Mouse (Mus musculus): Measurements from ENCODE around the gene Dot1l. TPM values are rescaled to one million over a fixed set of nuclear protein-coding genes. Genes with fewer than 3 reads are reported as not detected.

Dot1l gene
- polyA plus RNA-seq, 1 experiment: 20.6 TPM

DNA sequence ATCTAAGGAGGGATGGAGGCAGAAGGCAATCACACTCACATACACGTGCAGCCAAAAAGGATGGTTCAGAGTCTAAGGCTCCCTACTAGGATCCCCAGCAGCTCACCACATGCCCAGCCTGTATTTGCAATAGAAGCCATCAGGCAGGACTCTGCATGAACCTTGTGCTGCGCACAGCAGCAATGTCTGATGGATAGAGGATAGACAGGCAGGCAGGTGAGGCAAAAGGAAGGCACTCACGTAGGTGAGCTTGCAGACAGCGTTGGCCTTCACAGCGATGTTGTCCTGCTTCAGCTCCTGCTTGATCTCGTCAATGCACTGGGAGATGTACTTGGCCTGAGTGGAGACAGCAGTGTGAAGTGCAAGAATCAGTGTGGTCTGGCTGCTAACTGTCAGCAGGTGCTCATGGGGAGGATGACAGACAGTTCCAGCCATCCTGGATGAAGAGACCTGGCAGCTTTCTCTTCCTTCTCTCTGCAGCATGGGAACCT lies 22.4 kb upstream of the Dot1l start:
- Histone ChIP-seq H3K79me2 (ENCODE audit: control insufficient read depth, insufficient read depth) (peaks cover 59% of the 10 kb centered on the region), H3K36me3 (ENCODE audit: control insufficient read depth, insufficient read depth) (peaks cover 39% of the 10 kb centered on the region), H3K27me3 (ENCODE audit: control insufficient read depth, insufficient read depth, insufficient read length) (no peaks in the 10 kb centered on the region), H3ac (ENCODE audit: control insufficient read depth, insufficient read length) (no peak overlapping the region), H3K4me3 (no peak overlapping the region), H3K4me2 (ENCODE audit: low read depth) (no peak overlapping the region)
- TF ChIP-seq MYOD1 (IDR thresholded peaks at IDR 0.05; ENCODE audit: control insufficient read depth in 1 of 3, insufficient read length in 2 of 3, low read depth in 2 of 3): no peak

GRCm38 (mm10) chr10:80736731-80737130 lies 18.3 kb upstream of the Dot1l start:
- Histone ChIP-seq H3K36me3 (ENCODE audit: control insufficient read depth, insufficient read depth) (peaks cover 12% of the 10 kb centered on the region), H3ac (ENCODE audit: control insufficient read depth, insufficient read length) (no peak overlapping the region), H3K4me3 (no peak overlapping the region), H3K27me3 (ENCODE audit: control insufficient read depth, insufficient read depth, insufficient read length) (no peaks in the 10 kb centered on the region), H3K4me2 (ENCODE audit: low read depth) (no peak overlapping the region), H3K79me2 (ENCODE audit: control insufficient read depth, insufficient read depth) (peaks cover 91% of the 10 kb centered on the region)
- no peak for TF ChIP-seq POLR2AphosphoS2 (IDR thresholded peaks at IDR 0.05; ENCODE audit: insufficient read length, low read depth)
- no peak for TF ChIP-seq POLR2A (IDR thresholded peaks at IDR 0.05; ENCODE audit: insufficient read length, low read depth)
- TF ChIP-seq MYOD1 (IDR thresholded peaks at IDR 0.05; ENCODE audit: control insufficient read depth in 1 of 3, insufficient read length in 2 of 3, low read depth in 2 of 3): no peak
- no peak for TF ChIP-seq MAX (IDR thresholded peaks at IDR 0.05; ENCODE audit: low read depth)
- no peak for TF ChIP-seq SRF (IDR thresholded peaks at IDR 0.05; ENCODE audit: control insufficient read depth, insufficient read length, low read depth)
- TF ChIP-seq USF1 (IDR thresholded peaks at IDR 0.05; ENCODE audit: low read depth): no peak
- TF ChIP-seq CEBPB (IDR thresholded peaks at IDR 0.05; ENCODE audit: insufficient read depth, poor library complexity, severe bottlenecking): no peak
- TF ChIP-seq E2F4 (IDR thresholded peaks at IDR 0.05; ENCODE audit: insufficient read depth): no peak
- no peak for TF ChIP-seq REST (IDR thresholded peaks at IDR 0.05; ENCODE audit: insufficient read depth, insufficient read length)
- no peak for TF ChIP-seq TCF12 (IDR thresholded peaks at IDR 0.05; ENCODE audit: insufficient read depth, poor library complexity, severe bottlenecking)

- Histone ChIP-seq H3K4me2 (ENCODE audit: low read depth) (no peak overlapping the region), H3K4me3 (no peak overlapping the region), H3K79me2 (ENCODE audit: control insufficient read depth, insufficient read depth) (peaks cover 80% of the 10 kb centered on the region), H3ac (ENCODE audit: control insufficient read depth, insufficient read length) (no peak overlapping the region), H3K27me3 (ENCODE audit: control insufficient read depth, insufficient read depth, insufficient read length) (no peaks in the 10 kb centered on the region), H3K36me3 (ENCODE audit: control insufficient read depth, insufficient read depth) (peaks cover 4% of the 10 kb centered on the region)
- TF ChIP-seq POLR2A (IDR thresholded peaks at IDR 0.05; ENCODE audit: insufficient read length, low read depth) (no peak), MAX (IDR thresholded peaks at IDR 0.05; ENCODE audit: low read depth) (no peak), REST (IDR thresholded peaks at IDR 0.05; ENCODE audit: insufficient read depth, insufficient read length) (no peak), USF1 (IDR thresholded peaks at IDR 0.05; ENCODE audit: low read depth) (no peak), TCF12 (IDR thresholded peaks at IDR 0.05; ENCODE audit: insufficient read depth, poor library complexity, severe bottlenecking) (no peak), CEBPB (IDR thresholded peaks at IDR 0.05; ENCODE audit: insufficient read depth, poor library complexity, severe bottlenecking) (no peak), POLR2AphosphoS2 (IDR thresholded peaks at IDR 0.05; ENCODE audit: insufficient read length, low read depth) (no peak), TCF3 (IDR thresholded peaks at IDR 0.05; ENCODE audit: insufficient read length, low read depth) (no peak), E2F4 (IDR thresholded peaks at IDR 0.05; ENCODE audit: insufficient read depth) (no peak), SRF (IDR thresholded peaks at IDR 0.05; ENCODE audit: control insufficient read depth, insufficient read length, low read depth) (no peak), MYOD1 (IDR thresholded peaks at IDR 0.05; ENCODE audit: control insufficient read depth in 1 of 3, insufficient read length in 2 of 3, low read depth in 2 of 3) (no peak)
These were observed 16.3 kb upstream of the Dot1l start for GRCm38 (mm10) chr10:80738657-80739056.

GRCm38 (mm10) chr10:80741146-80741545 lies 13.9 kb upstream of the Dot1l start:
- Histone ChIP-seq H3K4me3 (peak overlapping the region; percentile 89), H3K4me2 (ENCODE audit: low read depth) (peak overlapping the region; percentile 98), H3ac (ENCODE audit: control insufficient read depth, insufficient read length) (peak overlapping the region; percentile 55), H3K36me3 (ENCODE audit: control insufficient read depth, insufficient read depth) (no peaks in the 10 kb centered on the region), H3K27me3 (ENCODE audit: control insufficient read depth, insufficient read depth, insufficient read length) (no peaks in the 10 kb centered on the region), H3K79me2 (ENCODE audit: control insufficient read depth, insufficient read depth) (peaks cover 56% of the 10 kb centered on the region)
- no peak for TF ChIP-seq TCF3 (IDR thresholded peaks at IDR 0.05; ENCODE audit: insufficient read length, low read depth)
- no peak for TF ChIP-seq CEBPB (IDR thresholded peaks at IDR 0.05; ENCODE audit: insufficient read depth, poor library complexity, severe bottlenecking)
- TF ChIP-seq MYOG (IDR thresholded peaks at IDR 0.05; ENCODE audit: control insufficient read depth in 1 of 3, insufficient read depth in 1 of 3, insufficient read length in 2 of 3, low read depth in 2 of 3): no peak
- TF ChIP-seq USF1 (IDR thresholded peaks at IDR 0.05; ENCODE audit: low read depth): no peak
- no peak for TF ChIP-seq E2F4 (IDR thresholded peaks at IDR 0.05; ENCODE audit: insufficient read depth)
- no peak for TF ChIP-seq SRF (IDR thresholded peaks at IDR 0.05; ENCODE audit: control insufficient read depth, insufficient read length, low read depth)
- no peak for TF ChIP-seq TCF12 (IDR thresholded peaks at IDR 0.05; ENCODE audit: insufficient read depth, poor library complexity, severe bottlenecking)
- TF ChIP-seq POLR2AphosphoS2 (IDR thresholded peaks at IDR 0.05; ENCODE audit: insufficient read length, low read depth): no peak
- no peak for TF ChIP-seq POLR2A (IDR thresholded peaks at IDR 0.05; ENCODE audit: insufficient read length, low read depth)
- no peak for TF ChIP-seq MYOD1 (IDR thresholded peaks at IDR 0.05; ENCODE audit: control insufficient read depth in 1 of 3, insufficient read length in 2 of 3, low read depth in 2 of 3)
- TF ChIP-seq REST (IDR thresholded peaks at IDR 0.05; ENCODE audit: insufficient read depth, insufficient read length): no peak
- TF ChIP-seq MAX (IDR thresholded peaks at IDR 0.05; ENCODE audit: low read depth): no peak

- TF ChIP-seq POLR2A (IDR thresholded peaks at IDR 0.05; ENCODE audit: insufficient read length, low read depth) (no peak), POLR2AphosphoS2 (IDR thresholded peaks at IDR 0.05; ENCODE audit: insufficient read length, low read depth) (no peak), E2F4 (IDR thresholded peaks at IDR 0.05; ENCODE audit: insufficient read depth) (no peak), MYOG (IDR thresholded peaks at IDR 0.05; ENCODE audit: control insufficient read depth in 1 of 3, insufficient read depth in 1 of 3, insufficient read length in 2 of 3, low read depth in 2 of 3) (no peak), USF1 (IDR thresholded peaks at IDR 0.05; ENCODE audit: low read depth) (no peak), MYOD1 (IDR thresholded peaks at IDR 0.05; ENCODE audit: control insufficient read depth in 1 of 3, insufficient read length in 2 of 3, low read depth in 2 of 3) (no peak), TCF3 (IDR thresholded peaks at IDR 0.05; ENCODE audit: insufficient read length, low read depth) (no peak), CEBPB (IDR thresholded peaks at IDR 0.05; ENCODE audit: insufficient read depth, poor library complexity, severe bottlenecking) (no peak), REST (IDR thresholded peaks at IDR 0.05; ENCODE audit: insufficient read depth, insufficient read length) (no peak), SRF (IDR thresholded peaks at IDR 0.05; ENCODE audit: control insufficient read depth, insufficient read length, low read depth) (no peak), MAX (IDR thresholded peaks at IDR 0.05; ENCODE audit: low read depth) (no peak)
- Histone ChIP-seq H3K4me2 (ENCODE audit: low read depth) (peak overlapping the region; percentile 98), H3K79me2 (ENCODE audit: control insufficient read depth, insufficient read depth) (peaks cover 50% of the 10 kb centered on the region), H3ac (ENCODE audit: control insufficient read depth, insufficient read length) (peak overlapping the region; percentile 55), H3K27me3 (ENCODE audit: control insufficient read depth, insufficient read depth, insufficient read length) (no peaks in the 10 kb centered on the region), H3K36me3 (ENCODE audit: control insufficient read depth, insufficient read depth) (no peaks in the 10 kb centered on the region), H3K4me3 (peak overlapping the region; percentile 89)
These were observed 13.3 kb upstream of the Dot1l start for GRCm38 (mm10) chr10:80741634-80742179.
